Mouse (Mus musculus): ENCODE results near the gene Tssk3. TPM values are rescaled to one million over a fixed set of nuclear protein-coding genes. Genes with fewer than 3 reads are reported as not detected.

Gene Tssk3
- not detected for polyA plus RNA-seq (2017; shearing (Covaris generic))

DNA sequence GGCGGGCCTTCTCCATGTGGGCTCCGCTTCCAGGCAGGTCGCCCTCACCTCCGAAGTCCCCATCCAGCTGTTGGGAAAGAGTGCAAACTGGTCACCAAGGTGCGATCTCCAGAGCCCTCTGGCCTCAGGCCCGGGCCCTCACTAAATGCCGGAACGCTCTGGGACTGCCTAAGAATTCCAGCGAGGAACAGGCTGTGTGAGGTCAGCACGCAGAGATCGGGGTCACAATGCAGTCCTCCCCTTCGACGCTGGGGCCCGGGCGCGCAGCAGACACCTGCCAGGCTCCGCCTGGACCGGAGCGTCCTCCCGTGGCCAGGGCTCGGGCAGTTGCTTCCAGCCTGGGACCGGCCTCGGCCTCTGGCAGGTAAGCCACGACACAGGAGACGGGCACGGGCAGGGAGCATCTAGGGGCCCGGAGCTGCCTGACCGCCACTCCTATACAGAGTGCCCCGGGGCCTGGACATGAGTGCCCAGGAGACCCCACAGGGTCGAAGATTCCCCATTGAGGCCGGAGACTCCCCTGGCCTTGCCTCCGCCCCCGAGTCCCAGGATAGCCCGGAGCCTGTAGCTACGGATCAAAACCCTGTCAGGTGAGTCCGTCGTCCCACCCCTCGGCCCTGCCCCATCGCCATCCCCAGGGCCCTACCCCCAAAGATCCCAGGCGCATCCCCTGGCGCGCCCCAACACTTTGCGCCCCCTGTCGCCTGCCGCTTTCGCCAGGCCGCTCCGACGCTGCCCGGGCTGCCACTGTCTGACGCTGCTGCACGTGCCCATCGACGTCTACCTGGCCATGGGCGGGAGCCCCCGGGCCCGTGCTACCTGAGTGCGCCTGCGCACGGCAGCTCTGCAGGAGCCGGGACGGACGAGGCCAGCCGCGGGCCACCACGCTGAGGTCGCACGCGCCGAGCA is at the start of gene Tssk3, which contains the start of gene Fam229a:
TSS of gene Tssk3 (minus strand) at position 51 of the 909 bp plus-strand sequence.
TSS of gene Fam229a (plus strand) at position 219 of the 909 bp plus-strand sequence.

GRCm38 (mm10) chr4:129513086-129513767 is 22.4 kb upstream of the Tssk3 start, which contains the start of gene Marcksl1:
Marcksl1 (plus strand) TSS chr4:129513581.

GRCm38 (mm10) chr4:129461183-129461960 is 29.4 kb downstream of the Tssk3 start, which contains the start of gene Bsdc1:
Bsdc1 (plus strand) TSS chr4:129461581.

DNA sequence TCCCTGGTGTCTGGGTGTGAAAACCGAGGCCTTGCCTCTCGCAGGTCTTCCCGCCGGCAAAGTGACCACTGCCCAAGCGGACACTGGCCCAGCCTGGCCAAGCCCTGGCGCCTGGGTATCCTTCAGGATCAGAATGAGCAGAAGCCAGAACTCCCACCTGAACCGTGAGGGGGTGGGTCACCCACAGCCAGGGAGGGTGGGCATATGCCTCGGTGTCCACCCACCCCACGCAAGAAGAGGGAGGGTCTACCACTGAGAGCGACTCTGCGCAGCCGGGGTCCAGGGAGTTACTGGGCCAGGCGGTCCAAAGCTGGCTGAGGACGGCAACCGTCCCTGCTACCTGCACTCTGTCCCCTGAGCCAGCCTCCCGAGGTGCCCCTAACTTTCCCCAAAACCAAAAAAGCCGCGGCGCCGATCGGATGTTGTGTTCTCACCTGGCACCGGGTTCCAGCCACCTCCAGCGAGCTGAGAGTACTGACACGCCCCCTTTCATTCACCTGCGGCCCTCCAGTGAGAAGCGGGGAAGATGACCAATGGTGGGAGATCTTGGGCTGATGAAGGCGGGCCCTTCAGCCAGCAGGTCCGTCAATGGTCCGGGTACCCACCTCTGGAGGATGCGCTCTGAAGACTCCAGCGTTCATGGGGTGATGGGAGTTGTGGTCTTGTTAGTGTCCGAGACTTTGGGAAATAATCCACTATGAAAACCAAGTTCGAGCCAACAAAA is 50.3 kb downstream of the Tssk3 start, which contains the start of gene Zbtb8b:
TSS of gene Zbtb8b (minus strand) at position 514 of the 724 bp plus-strand sequence.

Other genes starting within 250 kb of the Tssk3 start
- 0.21 TPM for gene C77080, start 229.6 kb downstream of the Tssk3 start, polyA plus RNA-seq (2017; shearing (Covaris generic))
- gene Sync, start 203.4 kb downstream of the Tssk3 start, polyA plus RNA-seq (2017; shearing (Covaris generic)) = 0.20 TPM
- 389 TPM for gene Rbbp4, start 155.7 kb downstream of the Tssk3 start, polyA plus RNA-seq (2017; shearing (Covaris generic))
- 84.4 TPM for gene Zbtb8os, start 155.3 kb downstream of the Tssk3 start, polyA plus RNA-seq (2017; shearing (Covaris generic))
- gene Zbtb8a, start 112.9 kb downstream of the Tssk3 start, polyA plus RNA-seq (2017; shearing (Covaris generic)) = 8.7 TPM
- gene Zbtb8b, start 50.2 kb downstream of the Tssk3 start, polyA plus RNA-seq (2017; shearing (Covaris generic)) = 0.09 TPM
- gene Bsdc1, start 29.4 kb downstream of the Tssk3 start, polyA plus RNA-seq (2017; shearing (Covaris generic)) = 41.7 TPM
- gene Fam229a, start 168 bp upstream of the Tssk3 start, polyA plus RNA-seq (2017; shearing (Covaris generic)) = not detected
- gene Marcksl1, start 22.6 kb upstream of the Tssk3 start, polyA plus RNA-seq (2017; shearing (Covaris generic)) = 11.7 TPM
- gene Hdac1, start 51.7 kb upstream of the Tssk3 start, polyA plus RNA-seq (2017; shearing (Covaris generic)) = 359 TPM
- 1,657 TPM for gene Lck, start 82.6 kb upstream of the Tssk3 start, polyA plus RNA-seq (2017; shearing (Covaris generic))
- gene Fam167b, start 87.5 kb upstream of the Tssk3 start, polyA plus RNA-seq (2017; shearing (Covaris generic)) = not detected
- 207 TPM for gene Eif3i, start 109.6 kb upstream of the Tssk3 start, polyA plus RNA-seq (2017; shearing (Covaris generic))
- gene Tmem234, start 109.6 kb upstream of the Tssk3 start, polyA plus RNA-seq (2017; shearing (Covaris generic)) = 247 TPM
- 6.0 TPM for gene Dcdc2b, start 123.2 kb upstream of the Tssk3 start, polyA plus RNA-seq (2017; shearing (Covaris generic))
- 45.5 TPM for gene Iqcc, start 128.1 kb upstream of the Tssk3 start, polyA plus RNA-seq (2017; shearing (Covaris generic))
- 41.1 TPM for gene Ccdc28b, start 132.9 kb upstream of the Tssk3 start, polyA plus RNA-seq (2017; shearing (Covaris generic))
- 94.7 TPM for gene Txlna, start 150.0 kb upstream of the Tssk3 start, polyA plus RNA-seq (2017; shearing (Covaris generic))
- gene Kpna6, start 181.7 kb upstream of the Tssk3 start, polyA plus RNA-seq (2017; shearing (Covaris generic)) = 25.9 TPM
- 20.8 TPM for gene Tmem39b, start 205.8 kb upstream of the Tssk3 start, polyA plus RNA-seq (2017; shearing (Covaris generic))